Mouse (Mus musculus) G1E (cell line): ENCODE results near the gene Gm7534. TPM values are rescaled to one million over a fixed set of nuclear protein-coding genes. Genes with fewer than 3 reads are reported as not detected.

ENCODE experiments used
- ATAC-seq: 2 replicates; pipeline ENCODE4 v1.8.0; 2016; ENCODE audit warnings: mild to moderate bottlenecking; ENCODE audit not compliant: insufficient number of reproducible peaks, poor library complexity, low FRiP score, severe bottlenecking; ENCODE audit errors: extremely low read depth
- DNase-seq: peaks from one replicate; pipeline ENCODE4 v3.0.0; 2012; ENCODE audit warnings: low spot score
- H3K27me3 ChIP-seq: 2 replicates; pipeline ENCODE4 v1.6.1; 2012; ENCODE audit warnings: mild to moderate bottlenecking, low read length, inconsistent platforms; ENCODE audit not compliant: insufficient read depth
- H3K36me3 ChIP-seq: replicated peaks from 2 replicates; pipeline ENCODE3; 2012; ENCODE audit warnings: mild to moderate bottlenecking, inconsistent platforms
- H3K4me1 ChIP-seq: 2 replicates; pipeline ENCODE4 v1.6.1; 2012; ENCODE audit warnings: low read depth, low read length, inconsistent platforms, mixed read lengths; ENCODE audit not compliant: insufficient read depth
- H3K4me3 ChIP-seq: 2 replicates; pipeline ENCODE4 v1.5.1; 2012; ENCODE audit warnings: low read depth, mild to moderate bottlenecking, inconsistent platforms, low read length, moderate library complexity, mixed read lengths
- H3K9me3 ChIP-seq: replicated peaks from 2 replicates; pipeline ENCODE4 v1.6.1; 2012; ENCODE audit warnings: inconsistent platforms
- CTCF ChIP-seq: IDR thresholded peaks from 2 replicates; pipeline ENCODE4 v1.5.1; 2012; ENCODE audit warnings: low read depth, low read length, inconsistent platforms, mixed read lengths
- GATA1 ChIP-seq: IDR thresholded peaks from 2 replicates; pipeline ENCODE4 v1.6.1; 2012; ENCODE audit warnings: borderline replicate concordance, low read length, inconsistent platforms, mixed read lengths
- GATA2 ChIP-seq: IDR thresholded peaks from 2 replicates; pipeline ENCODE4 v1.6.1; 2012; ENCODE audit warnings: low read depth, low read length, inconsistent platforms, borderline replicate concordance
- POLR2AphosphoS5 ChIP-seq: IDR thresholded peaks from 2 replicates; pipeline ENCODE4 v1.6.1; 2012; ENCODE audit warnings: low read depth, low read length, inconsistent platforms; ENCODE audit not compliant: insufficient replicate concordance
- TAL1 ChIP-seq: conservative IDR thresholded peaks from 2 replicates; pipeline ENCODE4 v1.6.1; 2012; ENCODE audit warnings: low read depth, low read length, inconsistent platforms, mixed read lengths
- polyA plus RNA-seq: library from polyadenylated mRNA; stranded (reverse); fragments of >175 nt; gene quantifications from 2 replicates; pipeline ENCODE4 v1.2.3, GENCODE M21; 2012
- total RNA-seq, 2 experiments: library from RNA; stranded (forward) in 1 of 2; stranded (reverse) in 1 of 2; fragments of 200-1000 nt in 1 of 2; fragments of >200 nt in 1 of 2; fragmentation: Nextera tagmentation in 1 of 2; gene quantifications; 2 replicates each; pipeline ENCODE4 v1.2.3; 2014 to 2017

Gm7534 gene
- total RNA-seq (2014; fragmentation: Nextera tagmentation) (not detected in 2 replicates), total RNA-seq (2017) (0.05 TPM in 1 of 2 replicates, not detected in the other), polyA plus RNA-seq (not detected in 2 replicates)

DNA sequence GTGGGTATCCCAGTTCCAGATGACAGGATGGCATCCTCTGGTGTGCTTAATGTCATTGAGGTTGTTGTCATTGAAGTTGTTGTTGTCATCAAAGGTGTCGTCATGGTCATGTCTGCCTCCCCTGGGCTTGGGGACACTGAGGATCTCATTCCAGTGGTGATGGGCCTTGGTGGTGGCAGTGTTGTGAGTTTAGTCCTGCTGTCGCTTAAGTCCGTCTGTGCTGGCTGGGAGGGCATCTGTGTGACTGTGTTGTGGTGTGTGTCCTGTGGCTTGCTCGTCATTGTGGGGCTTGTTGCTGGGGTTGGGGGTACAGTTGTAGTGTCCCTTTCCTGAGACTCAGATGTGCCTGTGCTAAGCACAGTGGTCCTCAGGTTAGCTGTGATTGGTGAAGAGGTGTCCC, at the start of gene Gm7534:
Gene Gm7534 (minus strand): TSS at position 101 of the 400 bp plus-strand sequence.
- DNase-seq: no peak
- H3K4me1 ChIP-seq: peaks cover 2% of the 10 kb centered on the region; the same call in 1 of the 2 replicates
- TF ChIP-seq GATA2 (no peak), POLR2AphosphoS5 (no peak), GATA1 (no peak), CTCF (no peak), TAL1 (no peak)
- H3K36me3 ChIP-seq: no peaks in the 10 kb centered on the region
- no peaks in the 10 kb centered on the region for H3K9me3 ChIP-seq
- peaks cover 42% of the 10 kb centered on the region for H3K27me3 ChIP-seq
- H3K4me3 ChIP-seq: no peak within 1 kb of the TSS
- ATAC-seq: no peak

GRCm38 (mm10) chr4:134252131-134252910, 49.5 kb upstream of the Gm7534 start:
- H3K4me1 ChIP-seq: peaks cover 27% of the 10 kb centered on the region
- H3K4me3 ChIP-seq: no peak overlapping the region; the same call in 1 of the 2 replicates
- peaks cover 13% of the 10 kb centered on the region for H3K9me3 ChIP-seq
- DNase-seq (no peak), ATAC-seq (no peak)
- TF ChIP-seq POLR2AphosphoS5: no peak
- peaks cover 95% of the 10 kb centered on the region for H3K27me3 ChIP-seq
- H3K36me3 ChIP-seq: no peaks in the 10 kb centered on the region

DNA sequence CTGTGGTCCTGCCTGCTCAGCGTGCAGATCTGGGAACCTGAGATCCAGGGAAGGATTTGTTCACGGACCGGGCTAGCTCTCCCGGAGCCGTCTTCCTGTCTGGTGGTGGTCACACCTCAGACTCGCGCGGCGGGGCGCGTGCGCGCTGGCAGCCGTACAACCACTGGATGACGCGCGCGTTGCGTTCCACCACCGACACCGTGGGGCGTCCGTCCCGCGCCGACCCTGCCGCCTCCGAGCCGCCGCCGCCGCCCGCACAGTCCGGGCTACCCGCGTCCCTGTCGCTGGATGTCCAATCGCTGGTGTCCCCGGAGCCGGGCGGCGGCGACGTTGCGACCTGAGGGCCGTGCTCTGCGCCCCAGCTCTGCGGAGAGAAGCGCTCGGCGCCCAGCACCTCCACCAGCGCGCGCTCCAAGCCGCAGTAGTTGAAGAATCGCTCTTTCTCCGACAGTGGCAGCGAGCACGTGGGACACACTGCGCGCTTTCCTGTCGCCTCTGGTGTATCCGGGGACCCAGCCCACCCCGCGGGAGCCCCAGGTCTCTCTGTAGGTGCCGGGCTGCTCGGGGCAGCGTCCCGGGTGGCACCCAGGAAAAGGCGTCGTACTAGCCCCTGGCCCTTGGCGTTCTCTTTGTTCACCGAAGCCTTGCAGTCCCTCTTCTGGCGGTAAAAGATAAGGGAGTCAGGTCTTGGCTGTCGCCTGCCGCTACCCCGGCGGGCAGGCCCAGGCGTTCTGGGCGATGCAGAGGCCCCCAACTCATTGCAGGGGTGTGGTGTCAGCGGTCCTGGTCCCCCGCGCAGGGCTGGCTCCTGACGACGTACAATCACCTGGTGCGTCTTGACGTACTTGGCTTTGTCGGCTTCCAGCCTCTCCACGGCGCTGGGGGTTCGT, 48.7 kb upstream of the Gm7534 start:
- peak overlapping the region; percentile 32; the same call in 1 of the 2 replicates for H3K4me3 ChIP-seq
- DNase-seq (no peak), ATAC-seq (no peak)
- H3K9me3 ChIP-seq: peaks cover 13% of the 10 kb centered on the region
- peaks cover 97% of the 10 kb centered on the region for H3K27me3 ChIP-seq
- peaks cover 27% of the 10 kb centered on the region for H3K4me1 ChIP-seq
- H3K36me3 ChIP-seq: no peaks in the 10 kb centered on the region
- TF ChIP-seq POLR2AphosphoS5 (no peak), GATA2 (no peak), CTCF (no peak), TAL1 (no peak), GATA1 (no peak)

DNA sequence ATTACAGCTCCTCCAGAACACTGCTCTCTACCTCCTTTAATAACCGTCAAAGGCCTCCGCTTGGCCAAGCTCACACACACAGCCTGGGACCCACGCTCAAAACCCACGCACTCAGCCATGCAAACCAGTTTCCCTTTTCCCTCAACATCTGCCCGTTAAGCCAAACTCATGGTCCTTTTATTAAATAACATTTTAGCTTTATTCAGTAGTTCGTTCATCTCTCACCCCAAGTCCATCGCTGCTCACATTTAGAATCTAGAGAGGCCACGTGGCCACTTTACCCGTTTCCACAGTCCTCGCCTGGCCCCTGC, 48.1 kb upstream of the Gm7534 start:
- no peak for DNase-seq
- TF ChIP-seq TAL1 (no peak), POLR2AphosphoS5 (no peak), GATA1 (no peak), GATA2 (no peak), CTCF (no peak)
- H3K4me3 ChIP-seq: no peak overlapping the region; the same call in 1 of the 2 replicates
- H3K4me1 ChIP-seq: peaks cover 31% of the 10 kb centered on the region
- H3K27me3 ChIP-seq: peaks cover 97% of the 10 kb centered on the region
- ATAC-seq: no peak
- peaks cover 13% of the 10 kb centered on the region for H3K9me3 ChIP-seq
- no peaks in the 10 kb centered on the region for H3K36me3 ChIP-seq

- Histone ChIP-seq H3K36me3 (no peaks in the 10 kb centered on the region), H3K27me3 (peaks cover 92% of the 10 kb centered on the region), H3K9me3 (peaks cover 13% of the 10 kb centered on the region), H3K4me1 (peaks cover 36% of the 10 kb centered on the region), H3K4me3 (peak overlapping the region; percentile 60; the same call in 1 of the 2 replicates)
- no peak for TF ChIP-seq CTCF
- no peak for TF ChIP-seq GATA1
- TF ChIP-seq TAL1: no peak
- no peak for TF ChIP-seq GATA2
- ATAC-seq (no peak), DNase-seq (no peak)
These were observed 47.5 kb upstream of the Gm7534 start for GRCm38 (mm10) chr4:134250116-134250929.

GRCm38 (mm10) chr4:134249651-134250050, 46.8 kb upstream of the Gm7534 start:
- peaks cover under 1% of the 10 kb centered on the region for H3K36me3 ChIP-seq
- H3K4me3 ChIP-seq: peak overlapping the region; percentile 60; the same call in 1 of the 2 replicates
- ATAC-seq: no peak
- peaks cover 39% of the 10 kb centered on the region for H3K4me1 ChIP-seq
- peaks cover 86% of the 10 kb centered on the region for H3K27me3 ChIP-seq
- TF ChIP-seq CTCF (0 out of 2 replicates have a peak, but pooled peaks have one; percentile 10), POLR2AphosphoS5 (no peak), GATA2 (no peak), TAL1 (no peak), GATA1 (no peak)
- H3K9me3 ChIP-seq: peaks cover 13% of the 10 kb centered on the region
- DNase-seq: peak; percentile 65
